Mouse (Mus musculus): Measurements from ENCODE around the gene Kat8. TPM values are rescaled to one million over a fixed set of nuclear protein-coding genes. Genes with fewer than 3 reads are reported as not detected.

Gene Kat8
- total RNA-seq, 2 experiments from 2014 or later, result 25.8 to 28.2 TPM

DNA sequence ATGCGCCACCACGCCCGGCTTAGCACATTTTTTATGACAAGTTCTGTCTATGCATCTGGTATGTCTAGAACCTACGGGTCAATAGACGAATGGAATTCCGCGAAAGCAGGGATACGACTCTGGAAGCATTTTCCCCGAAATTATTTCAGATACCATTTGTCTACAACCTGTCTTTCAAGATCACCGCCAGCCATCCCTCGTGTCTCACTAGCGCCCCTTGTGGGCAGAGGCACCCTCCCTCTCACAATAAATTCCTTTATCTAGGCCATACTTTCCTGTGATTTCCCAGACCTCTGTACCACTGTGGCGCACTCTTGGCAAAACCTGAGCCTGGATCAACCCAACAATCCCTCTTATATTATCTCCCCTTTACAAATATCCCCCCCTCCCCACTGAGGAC lies 15.9 kb upstream of the Kat8 start:
- peak; percentile 68 to 72 for DNase-seq (ENCODE audit: low spot score in 2 of 2)

DNA sequence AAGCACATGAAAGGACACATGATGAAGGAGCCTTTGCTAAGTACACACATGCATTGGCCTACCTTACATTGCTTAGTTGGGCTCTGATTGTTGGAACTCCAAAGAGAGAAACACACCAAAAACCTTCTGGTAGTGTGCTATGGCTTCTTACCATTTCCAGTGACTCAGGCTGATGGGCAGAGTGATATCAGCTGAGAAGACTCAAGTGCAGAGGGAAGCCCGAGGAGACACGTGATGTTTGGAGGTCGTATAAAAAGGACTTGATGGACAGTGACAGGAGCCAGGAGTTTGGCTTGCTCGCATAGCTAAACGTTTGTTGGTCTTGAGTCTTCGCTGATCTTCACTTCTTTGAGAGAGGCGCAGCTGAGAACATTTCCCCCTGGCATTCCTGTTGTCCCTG lies 14.8 kb upstream of the Kat8 start:
- no peak for DNase-seq (ENCODE audit: low spot score in 2 of 2)

DNA sequence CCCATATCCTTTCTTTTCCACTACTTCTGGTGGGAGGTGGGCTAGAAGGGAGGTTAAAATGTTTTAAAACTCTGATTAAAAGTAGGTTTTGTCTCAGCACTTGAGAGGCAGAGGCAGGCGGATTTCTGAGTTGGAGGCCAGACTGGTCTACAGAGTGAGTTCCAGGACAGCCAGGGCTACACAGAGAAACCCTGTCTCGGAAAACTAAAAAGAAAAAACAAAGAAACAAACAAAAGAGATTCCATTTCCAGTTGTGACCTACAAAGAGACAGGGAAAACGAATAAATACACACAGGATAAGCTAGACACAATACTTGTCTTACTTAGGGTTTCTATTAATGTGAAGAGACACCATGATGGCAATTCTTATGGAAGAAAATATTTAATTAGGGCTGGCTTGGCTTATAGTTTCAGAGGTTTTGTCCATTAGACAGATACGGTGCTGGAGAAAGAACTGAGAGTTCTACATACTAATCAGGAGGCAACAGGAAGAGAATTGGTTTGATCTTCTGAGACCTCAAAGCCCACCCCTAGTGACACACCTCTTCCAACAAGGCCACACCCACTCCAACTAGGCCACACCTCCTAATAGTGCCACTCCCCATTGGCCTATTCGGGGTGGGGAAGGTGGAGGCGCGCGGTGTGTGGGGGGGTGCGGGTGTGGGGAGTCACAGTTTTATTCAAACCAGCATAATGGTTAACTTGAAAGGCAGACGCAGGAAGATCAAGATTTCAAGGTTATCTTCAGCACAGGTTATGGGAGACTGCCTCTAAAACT lies 13.9 kb upstream of the Kat8 start:
- no peak for DNase-seq (ENCODE audit: low spot score in 2 of 2)

DNA sequence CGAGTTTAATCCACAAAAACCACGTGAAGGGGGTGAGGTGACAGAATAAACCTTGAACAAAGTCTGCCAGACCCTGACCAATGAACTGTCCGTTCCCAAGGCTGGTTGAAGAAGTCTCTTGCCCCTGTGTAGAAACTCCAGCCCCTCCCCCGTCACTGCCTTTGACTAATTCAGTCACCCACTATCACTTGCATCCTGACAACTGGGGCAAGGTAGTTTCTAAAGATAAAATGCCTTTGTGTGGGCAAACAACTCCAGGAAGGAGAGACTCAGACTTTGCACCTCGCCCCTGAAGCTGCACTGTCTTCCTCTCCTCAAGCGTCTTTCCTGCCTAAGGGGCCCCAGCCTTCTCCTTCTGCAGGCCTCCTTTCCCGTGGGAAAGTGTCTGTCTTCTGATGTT lies 12.3 kb upstream of the Kat8 start:
- DNase-seq (ENCODE audit: low spot score in 2 of 2), result no peak

DNA sequence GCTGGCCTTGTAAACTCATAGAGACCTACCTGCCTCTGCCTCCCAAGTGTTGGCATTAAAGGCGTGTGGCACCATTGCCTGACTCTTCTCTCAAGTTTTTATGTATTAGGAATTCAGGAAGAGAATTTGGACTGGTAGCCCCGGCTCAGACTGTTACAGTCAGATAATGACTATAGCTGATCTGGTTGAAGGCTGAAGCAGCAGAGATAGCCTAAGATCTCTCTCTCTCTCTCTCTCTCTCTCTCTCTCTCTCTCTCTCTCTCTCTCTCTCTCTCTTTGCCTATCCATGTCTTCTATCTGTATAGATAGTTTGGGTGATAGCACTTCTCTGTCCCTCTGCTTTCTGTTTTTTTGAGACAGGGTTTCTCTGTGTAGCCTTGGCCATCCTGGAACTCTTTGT lies 10.5 kb upstream of the Kat8 start:
- no peak for DNase-seq (ENCODE audit: low spot score in 2 of 2)

DNA sequence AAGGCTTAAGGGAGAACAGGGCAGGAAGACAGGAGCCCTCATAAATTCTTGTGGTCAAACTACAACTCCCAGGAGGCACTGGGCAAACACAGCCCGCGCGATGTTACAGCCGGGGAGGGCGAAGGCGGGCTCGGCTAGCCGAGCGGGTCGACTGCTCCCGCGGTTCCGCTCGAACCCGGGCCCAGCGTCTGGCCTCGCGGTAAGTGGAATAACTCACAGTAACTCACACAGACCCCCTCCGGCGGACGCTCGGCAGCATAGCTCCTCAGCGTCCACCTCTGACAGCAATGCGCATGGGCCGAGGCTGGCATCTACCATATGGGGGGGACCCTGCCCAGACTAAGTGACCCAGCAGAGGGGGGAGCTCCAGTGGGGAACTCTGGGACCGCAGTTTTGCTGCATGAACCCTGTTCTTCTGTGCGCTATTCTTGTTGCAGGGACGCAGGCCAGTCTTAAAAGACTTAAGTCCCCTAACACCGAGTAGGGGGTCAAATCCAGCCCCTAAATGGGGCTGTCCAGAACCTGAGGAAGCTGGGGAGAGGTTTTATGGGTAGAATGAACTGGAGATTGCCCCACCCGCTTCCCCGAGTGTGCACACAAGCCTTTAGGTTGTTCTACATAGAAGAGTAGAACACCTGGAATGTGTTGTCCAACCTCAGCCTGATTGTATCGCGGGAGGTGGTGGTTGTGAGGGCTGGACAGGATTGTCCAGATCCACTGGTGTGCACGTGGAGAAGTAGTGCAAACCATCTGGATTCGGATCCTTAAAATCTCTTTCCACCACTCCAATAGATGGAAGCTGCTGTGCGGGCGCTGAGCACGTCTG lies 8.1 kb upstream of the Kat8 start, which contains the start of gene Bckdk:
Gene Bckdk (plus strand): TSS at position 112 of the 826 bp plus-strand sequence.
- DNase-seq (ENCODE audit: low spot score in 2 of 2), result peak; percentile 81 to 86

DNA sequence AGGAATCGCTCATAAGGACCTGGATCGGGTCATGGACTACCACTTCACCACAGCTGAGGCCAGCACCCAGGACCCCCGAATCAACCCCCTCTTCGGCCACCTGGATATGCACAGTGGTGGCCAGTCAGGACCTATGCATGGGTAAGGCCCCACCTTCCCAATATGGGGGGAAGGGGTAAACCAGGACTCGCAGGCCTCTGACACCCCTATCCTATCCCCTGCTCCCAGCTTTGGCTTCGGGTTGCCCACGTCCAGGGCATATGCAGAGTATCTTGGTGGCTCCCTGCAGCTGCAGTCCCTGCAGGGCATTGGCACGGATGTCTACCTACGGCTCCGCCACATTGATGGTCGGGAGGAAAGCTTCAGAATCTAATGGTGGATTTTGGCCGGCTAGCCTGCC lies 4.4 kb upstream of the Kat8 start:
- no peak for DNase-seq (ENCODE audit: low spot score in 2 of 2)

DNA sequence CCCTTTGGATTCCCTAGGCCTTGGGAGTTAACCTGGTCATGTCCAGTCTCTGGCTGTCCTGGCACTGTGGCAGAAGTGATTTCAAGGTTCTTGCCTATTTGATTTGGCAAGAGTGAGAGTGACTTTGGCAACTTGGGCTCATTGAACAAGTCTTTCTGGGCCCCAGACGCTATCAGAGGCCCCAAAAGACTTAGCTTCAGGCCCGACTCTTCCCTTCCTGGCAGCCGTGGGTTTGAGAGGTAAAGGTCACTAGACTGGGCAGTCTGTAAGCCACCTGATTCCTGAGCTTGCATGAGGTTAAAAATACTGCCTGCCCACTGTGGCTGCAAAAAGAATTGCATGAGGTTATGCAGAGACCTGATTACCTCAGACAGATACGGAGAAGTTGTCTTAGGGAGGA lies 3.7 kb upstream of the Kat8 start:
- DNase-seq (ENCODE audit: low spot score in 2 of 2), result no peak

DNA sequence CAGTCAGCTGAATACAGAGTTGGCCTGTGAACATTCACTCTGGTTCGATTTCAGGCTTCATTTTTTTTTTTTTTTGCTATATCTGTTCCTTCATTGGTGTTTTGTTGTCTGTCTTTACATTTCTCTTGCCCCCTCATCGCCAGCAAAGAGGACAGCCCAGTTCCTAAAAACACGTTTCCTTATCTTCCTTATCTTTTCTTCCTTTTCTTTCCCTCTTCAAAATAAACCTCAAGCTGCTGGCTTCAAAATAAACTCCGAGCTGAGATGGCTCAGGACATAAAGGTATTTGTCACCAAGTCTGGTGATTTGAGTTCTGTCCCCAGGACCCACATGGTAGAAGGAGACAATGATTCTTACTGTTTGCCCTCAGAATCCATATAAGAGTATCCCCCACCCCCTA lies 622 bp downstream of the Kat8 start:
- DNase-seq (ENCODE audit: low spot score in 2 of 2), result no peak

DNA sequence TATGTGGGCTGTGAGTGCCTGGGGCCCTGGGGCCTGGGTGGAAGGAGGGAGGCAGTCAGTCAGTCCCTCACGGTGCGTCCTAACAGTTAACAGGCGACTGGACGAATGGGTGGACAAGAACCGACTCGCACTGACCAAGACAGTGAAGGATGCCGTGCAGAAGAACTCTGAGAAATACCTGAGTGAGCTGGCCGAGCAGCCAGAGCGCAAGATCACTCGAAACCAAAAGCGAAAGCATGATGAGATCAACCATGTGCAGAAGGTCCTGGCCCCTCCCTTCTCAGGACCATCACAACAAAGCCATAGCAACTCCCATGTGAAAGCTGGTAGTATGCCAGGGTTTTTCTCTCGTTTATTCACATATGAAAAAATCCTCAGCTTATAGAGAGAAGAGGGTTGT lies 3.0 kb downstream of the Kat8 start:
- no peak for DNase-seq (ENCODE audit: low spot score in 2 of 2)

DNA sequence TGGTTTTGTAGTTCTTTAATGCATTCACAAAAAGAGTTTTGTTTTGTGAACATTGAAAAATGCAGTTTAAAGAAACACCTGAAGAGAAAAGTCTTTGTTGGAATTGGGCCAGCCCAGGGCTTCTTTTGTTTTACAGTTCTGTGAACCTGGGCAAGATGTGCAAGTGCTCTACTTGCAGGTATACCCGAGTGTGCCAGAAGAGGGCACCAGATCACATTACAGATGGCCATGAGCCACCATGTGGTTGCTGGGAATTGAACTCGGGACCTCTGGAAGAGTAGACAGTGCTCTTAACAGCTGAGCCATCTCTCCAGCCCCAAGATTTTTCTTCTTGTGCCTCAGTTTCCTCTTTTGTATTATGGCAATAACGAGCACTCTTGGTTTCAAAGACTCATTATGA lies 5.9 kb downstream of the Kat8 start:
- DNase-seq (ENCODE audit: low spot score in 2 of 2), result no peak

DNA sequence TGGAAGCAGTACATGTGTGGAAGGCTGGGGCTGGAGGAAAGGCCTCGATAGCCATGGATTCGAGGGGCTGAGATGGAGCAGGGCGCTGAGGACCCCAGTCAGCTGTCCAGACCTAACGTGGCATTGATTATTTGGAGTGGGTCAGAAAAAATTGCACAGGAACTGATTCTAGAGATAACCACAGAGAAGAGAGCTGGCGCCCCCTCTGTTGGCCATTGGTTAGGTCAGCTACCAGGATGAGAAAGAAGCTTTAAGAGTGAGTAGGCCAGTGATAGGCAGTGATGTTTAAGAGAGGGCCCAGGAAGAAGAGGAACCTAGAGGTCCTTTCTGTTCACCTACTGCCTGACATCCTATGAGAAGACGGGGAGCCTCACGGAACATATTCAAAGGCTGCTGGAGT lies 7.0 kb downstream of the Kat8 start:
- peak in 1 of 2 experiments; percentile 38 for DNase-seq (ENCODE audit: low spot score in 2 of 2)

DNA sequence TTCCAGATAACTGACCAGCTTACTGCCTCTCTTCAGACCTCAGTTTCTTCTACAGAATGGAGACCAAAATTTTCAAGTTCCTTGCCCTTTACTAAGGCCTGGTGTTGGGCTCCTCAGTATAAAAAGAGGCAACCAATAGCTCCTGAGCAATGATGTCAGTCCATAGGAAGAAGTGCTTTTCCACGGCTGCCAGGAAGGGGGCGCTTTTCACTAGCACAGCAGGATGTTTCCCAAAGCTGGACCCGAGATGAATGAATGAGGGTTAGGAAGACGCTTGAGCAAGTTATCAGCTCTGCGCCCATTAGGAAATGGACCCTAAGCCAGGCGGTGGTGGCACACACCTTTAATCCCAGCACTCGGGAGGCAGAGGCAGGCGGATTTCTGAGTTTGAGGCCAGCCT lies 9.2 kb downstream of the Kat8 start:
- DNase-seq (ENCODE audit: low spot score in 2 of 2), result no peak

DNA sequence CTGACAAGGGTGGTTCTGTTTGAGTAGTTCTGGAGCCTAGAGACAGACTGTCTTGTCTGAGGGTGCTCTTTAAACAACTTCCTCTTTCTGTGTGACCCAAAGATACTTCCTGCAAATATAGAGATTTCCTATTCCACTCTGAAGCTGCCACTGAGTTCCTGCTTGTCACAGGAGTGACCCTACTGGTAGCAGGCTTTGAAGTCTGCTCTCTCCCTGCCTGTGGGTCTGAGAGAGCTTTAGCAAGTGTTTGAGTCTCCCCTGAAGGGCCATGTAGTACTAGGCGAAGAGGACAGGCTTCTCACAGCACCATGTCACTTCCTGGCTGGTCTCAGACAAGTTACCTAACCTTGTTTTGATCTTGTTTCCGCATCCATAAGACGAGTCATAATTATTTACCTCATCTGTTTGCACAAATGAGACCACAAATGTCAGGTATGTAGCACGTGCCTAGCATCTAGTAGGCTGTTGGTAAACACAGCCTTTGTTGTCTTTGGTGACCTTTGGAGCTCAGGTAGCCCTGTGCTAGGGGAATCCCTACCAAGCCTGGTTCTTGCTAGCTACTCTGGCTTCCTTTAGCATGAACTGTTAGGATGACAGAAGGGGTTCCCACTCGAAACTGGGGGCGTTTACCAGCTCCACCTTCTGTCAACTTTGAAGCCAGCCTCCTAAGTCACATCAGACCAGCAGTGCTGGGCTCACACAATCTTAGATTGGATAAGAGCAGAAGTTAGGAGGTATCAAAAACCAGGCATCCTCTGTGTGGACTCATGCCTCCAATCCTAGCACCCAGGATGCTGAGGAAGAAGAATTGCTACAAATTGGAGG lies 10.3 kb downstream of the Kat8 start:
- no peak for DNase-seq (ENCODE audit: low spot score in 2 of 2)

DNA sequence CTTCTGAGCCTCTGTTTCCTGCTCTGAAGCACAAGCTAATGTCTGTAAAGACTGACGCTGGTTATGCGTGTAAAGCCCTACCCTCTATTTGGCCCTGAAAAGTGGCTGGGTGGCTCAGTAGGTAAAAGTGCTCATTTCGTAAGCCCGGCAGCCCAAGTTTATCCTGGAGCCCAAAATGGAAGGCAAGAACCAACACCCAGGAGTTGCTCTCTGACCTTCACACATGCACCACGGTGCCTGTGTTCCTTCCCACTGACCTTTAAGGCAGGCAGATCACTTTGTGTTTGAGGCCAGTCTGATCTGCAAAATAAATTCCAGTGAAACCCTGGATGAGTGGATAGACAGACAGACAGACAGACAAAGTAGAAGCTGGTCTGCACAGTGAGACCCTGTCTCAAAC lies 11.4 kb downstream of the Kat8 start:
- no peak for DNase-seq (ENCODE audit: low spot score in 2 of 2)

DNA sequence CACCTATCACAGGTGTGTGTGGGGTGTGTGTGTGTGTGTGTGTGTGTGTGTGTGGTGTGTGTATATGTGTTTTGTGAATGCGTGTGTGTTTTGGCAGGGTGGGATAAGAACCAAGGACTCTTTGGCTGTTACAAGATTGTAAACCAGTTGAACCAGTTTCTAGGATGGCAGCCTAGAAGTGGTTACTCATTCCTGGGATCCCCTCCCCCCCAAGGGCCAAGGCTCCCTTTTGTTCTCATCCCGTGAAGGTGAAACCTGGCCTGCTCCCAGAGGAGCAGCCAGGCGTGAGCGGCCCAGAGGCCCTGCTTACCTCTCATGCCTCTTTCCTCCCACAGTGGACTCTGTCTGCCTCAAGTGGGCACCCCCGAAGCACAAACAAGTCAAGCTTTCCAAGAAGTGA lies 12.9 kb downstream of the Kat8 start:
- no peak for DNase-seq (ENCODE audit: low spot score in 2 of 2)

DNA sequence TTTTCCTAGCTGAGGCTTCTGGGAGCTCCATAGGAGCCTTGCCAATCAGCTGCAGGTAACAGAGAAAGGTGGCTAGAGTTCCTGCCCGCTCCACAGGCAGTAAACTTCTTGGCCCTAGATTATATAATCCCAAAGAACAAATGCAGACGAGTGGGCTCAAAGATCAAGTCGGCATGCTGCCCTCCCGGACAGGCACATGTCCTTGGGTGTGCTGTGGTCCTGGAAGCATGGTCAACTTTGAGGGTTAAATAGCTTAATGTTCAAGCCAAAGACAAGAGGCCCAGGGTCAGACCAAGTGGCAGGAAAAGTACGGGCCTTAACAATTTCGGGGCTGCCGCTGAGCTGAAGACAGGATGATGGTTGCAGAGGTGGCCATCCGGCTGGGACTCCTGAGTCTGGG lies 13.8 kb downstream of the Kat8 start:
- DNase-seq (ENCODE audit: low spot score in 2 of 2), result no peak

DNA sequence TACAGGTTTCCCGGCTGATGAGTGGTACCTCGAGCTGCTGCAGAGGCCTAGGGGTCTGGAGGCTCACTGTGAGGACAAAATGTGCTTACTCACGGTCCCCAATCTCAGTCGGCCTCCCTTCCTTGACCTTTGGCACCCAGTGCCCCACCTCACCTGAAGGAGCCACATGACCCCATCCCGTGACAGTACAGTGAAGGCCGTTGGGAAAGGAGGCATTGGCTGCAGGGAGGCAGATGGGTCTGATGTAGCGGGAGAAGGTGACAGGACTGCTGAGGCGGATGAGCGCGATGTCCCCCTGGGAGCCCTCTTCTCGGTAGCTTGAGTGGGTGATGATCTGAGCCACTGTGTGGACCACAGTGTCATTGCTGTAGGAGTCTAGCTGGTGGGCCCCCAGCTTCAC lies 14.5 kb downstream of the Kat8 start:
- DNase-seq (ENCODE audit: low spot score in 2 of 2), result no peak

DNA sequence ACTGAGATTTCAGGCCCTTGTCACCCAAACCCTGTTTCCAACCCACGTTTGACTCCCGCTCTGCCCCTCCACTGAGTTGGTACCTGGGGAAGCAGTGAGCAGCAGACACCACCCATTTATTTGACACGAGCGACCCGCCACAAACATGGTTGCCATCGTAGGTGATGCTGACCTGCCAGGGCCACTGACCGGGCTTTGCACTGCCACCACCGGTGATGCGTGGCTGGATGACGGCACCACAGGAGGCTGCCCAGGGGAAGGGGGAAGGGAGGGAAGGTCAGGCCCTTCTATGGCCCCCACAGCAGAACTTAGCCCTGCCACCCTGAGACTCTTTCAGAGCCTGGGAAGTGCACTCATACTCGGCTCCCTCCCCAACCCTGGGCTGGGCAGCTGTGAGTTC lies 15.4 kb downstream of the Kat8 start:
- DNase-seq (ENCODE audit: low spot score in 2 of 2), result no peak

DNA sequence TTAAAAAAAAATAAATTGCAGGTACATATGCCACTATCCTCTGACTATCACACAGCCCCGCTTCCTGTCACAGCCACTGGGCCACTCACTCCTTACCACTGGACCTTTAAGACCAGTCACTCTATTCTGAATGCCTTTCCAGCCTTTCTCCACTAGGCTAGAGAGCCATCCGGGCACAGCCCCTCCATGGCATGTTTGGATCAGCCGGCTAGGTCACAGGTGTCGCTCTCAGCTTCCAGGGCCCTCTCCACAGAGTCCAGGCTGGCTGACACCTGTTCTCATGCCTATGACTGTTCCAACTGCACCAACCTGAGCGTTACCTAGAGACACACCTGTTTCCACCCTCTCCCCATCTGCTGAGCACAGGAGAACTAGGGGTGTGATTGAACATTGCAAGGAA lies 16.3 kb downstream of the Kat8 start:
- DNase-seq (ENCODE audit: low spot score in 2 of 2), result no peak

DNA sequence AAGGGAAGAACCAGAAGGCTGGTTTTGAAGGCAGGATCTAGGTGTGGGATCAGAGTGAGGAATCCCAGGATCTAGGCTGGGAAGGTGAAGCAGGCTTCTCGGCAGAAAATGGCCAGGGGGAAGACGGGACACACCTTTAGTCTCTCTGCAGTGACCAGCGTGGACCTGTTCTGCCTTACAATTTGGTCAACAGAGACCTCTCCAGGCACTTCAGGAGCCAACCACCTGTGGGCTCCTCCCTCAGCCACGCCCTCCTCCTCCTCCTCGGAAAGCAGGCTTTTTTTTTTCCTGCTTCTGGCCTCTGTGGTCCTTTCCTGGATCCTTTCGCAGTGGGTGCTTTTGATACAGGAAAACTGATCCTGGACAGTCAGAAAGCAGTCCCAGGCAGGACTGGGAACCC lies 17.6 kb downstream of the Kat8 start, which contains the start of gene Prss8:
Gene Prss8 (minus strand): TSS at position 182 of the 400 bp plus-strand sequence.
- DNase-seq (ENCODE audit: low spot score in 2 of 2), result no peak

DNA sequence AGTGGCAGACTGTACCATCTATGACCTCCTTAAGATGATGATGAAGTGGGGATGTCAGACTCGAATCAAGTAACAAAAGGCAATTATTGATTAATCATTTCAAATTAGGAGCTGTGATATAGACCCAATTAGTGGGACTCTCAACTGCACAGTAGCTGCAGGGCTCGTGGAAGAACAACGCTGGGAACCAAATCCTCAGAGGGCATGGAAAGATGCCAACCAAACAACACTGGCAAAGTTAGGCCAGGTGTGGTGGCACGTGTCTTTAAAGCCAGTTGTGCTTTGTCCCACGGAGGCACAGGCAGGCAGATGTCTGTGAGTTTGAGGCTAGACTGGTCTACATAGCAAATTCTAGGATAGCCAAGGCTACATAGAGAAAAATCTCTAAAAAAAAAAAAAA lies 18.3 kb downstream of the Kat8 start:
- no peak for DNase-seq (ENCODE audit: low spot score in 2 of 2)
